Mouse (Mus musculus) liver, adult 2 months (tissue): ENCODE results near the gene Cyth1. TPM values are rescaled to one million over a fixed set of nuclear protein-coding genes. Genes with fewer than 3 reads are reported as not detected.
A peak's percentile ranks its signal among the peaks of the same experiment; 100 is the strongest.

Experiments used
- DNase-seq: peaks from one replicate; pipeline ENCODE4 v3.0.0-alpha.2; 2011; ENCODE audit warnings: low read depth, low spot score; ENCODE audit errors: extremely low read depth
- H3K27ac ChIP-seq: fragments of 200-500 bp; replicated peaks from 2 replicates; pipeline ENCODE4 v1.5.1; 2012; ENCODE audit warnings: low read depth, mild to moderate bottlenecking, control low read depth, inconsistent platforms, low read length; ENCODE audit not compliant: insufficient read depth
- H3K27me3 ChIP-seq: fragments of 200-500 bp; 2 replicates; pipeline ENCODE4 v1.6.1; 2012; ENCODE audit warnings: mild to moderate bottlenecking, moderate library complexity, low read length, inconsistent platforms; ENCODE audit not compliant: control insufficient read depth, insufficient read depth
- H3K36me3 ChIP-seq: fragments of 200-500 bp; 2 replicates; pipeline ENCODE4 v1.6.1; 2012; ENCODE audit warnings: low read length, inconsistent platforms; ENCODE audit not compliant: control insufficient read depth, insufficient read depth
- H3K4me1 ChIP-seq: fragments of 200-500 bp; 2 replicates; pipeline ENCODE4 v1.6.1; 2011; ENCODE audit warnings: low read length; ENCODE audit not compliant: control insufficient read depth, insufficient read depth
- H3K4me3 ChIP-seq: fragments of 200-500 bp; 2 replicates; pipeline ENCODE4 v1.5.1; 2011; ENCODE audit warnings: low read depth, mild to moderate bottlenecking, control low read depth, low read length, moderate library complexity; ENCODE audit not compliant: insufficient read depth
- H3K79me2 ChIP-seq: fragments of 200-500 bp; 2 replicates; pipeline ENCODE4 v1.6.1; 2012; ENCODE audit warnings: inconsistent platforms, mild to moderate bottlenecking, low read length, moderate library complexity; ENCODE audit not compliant: control insufficient read depth, insufficient read depth
- H3K9ac ChIP-seq: fragments of 200-500 bp; 2 replicates; pipeline ENCODE4 v1.6.1; 2012; ENCODE audit warnings: low read depth, mild to moderate bottlenecking, control low read depth, inconsistent platforms, low read length
- CTCF ChIP-seq: fragments of 200-500 bp; IDR thresholded peaks from 2 replicates; pipeline ENCODE4 v1.5.1; 2011; ENCODE audit warnings: low read depth, low read length, control low read depth
- POLR2A ChIP-seq: fragments of 200-500 bp; IDR thresholded peaks from 2 replicates; pipeline ENCODE4 v1.6.1; 2011; ENCODE audit warnings: low read length, control low read depth; ENCODE audit not compliant: insufficient read depth; ENCODE audit errors: extremely low read depth
- WGBS: fragments of 180-500 bp; shearing (Covaris S2); methylation state at CpG from one replicate; pipeline ENCODE4 v1.1.7; 2018; 5-methylcytosine and 5-hydroxymethylcytosine counted together
- polyA plus RNA-seq: library from polyadenylated mRNA; depleted of rRNA; stranded (reverse); fragments of >200 nt; gene quantifications from 2 replicates; pipeline ENCODE4 v1.2.3, GENCODE M21; 2012
- total RNA-seq: library from RNA; depleted of rRNA; stranded (reverse); fragments of >200 nt; gene quantifications from 2 replicates; pipeline ENCODE4 v1.2.3, GENCODE M21; 2014

The Cyth1 gene
- total and polyA plus RNA-seq, 2 experiments, result 14.7 to 32.4 TPM

DNA sequence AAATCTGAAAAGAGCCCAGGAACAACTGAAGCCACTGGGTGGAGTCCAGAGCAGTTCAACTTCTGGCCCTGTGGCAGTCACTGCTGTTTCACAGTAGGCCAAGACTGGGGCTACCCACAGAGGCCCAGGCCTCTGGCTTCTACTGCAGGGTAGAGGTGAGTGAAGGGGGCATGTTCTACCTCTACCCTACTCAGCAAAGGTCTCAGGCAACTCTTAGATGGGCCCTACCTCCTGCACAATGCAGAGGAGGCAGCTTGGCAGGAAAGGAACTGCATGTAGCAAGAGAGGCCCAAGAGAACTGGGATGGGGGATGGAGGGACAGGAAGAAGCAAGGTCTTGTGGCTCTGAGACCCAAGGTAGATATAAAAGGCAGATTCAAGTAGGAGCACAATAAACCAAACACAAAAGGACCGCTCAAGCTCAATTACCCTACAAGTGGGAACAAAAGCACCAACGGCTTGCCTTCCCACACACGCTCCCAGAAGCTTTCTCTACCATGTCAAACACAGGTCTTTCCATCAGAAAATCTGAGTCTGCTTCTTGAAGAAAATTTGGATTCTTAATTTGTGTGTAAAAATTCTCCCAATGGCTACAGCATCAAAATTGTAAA is 40.9 kb downstream of the Cyth1 start:
- Histone ChIP-seq H3K27me3 (no peaks in the 10 kb centered on the region), H3K4me3 (no peak overlapping the region), H3K36me3 (peaks cover 2% of the 10 kb centered on the region), H3K79me2 (peaks cover 60% of the 10 kb centered on the region), H3K4me1 (peaks cover 48% of the 10 kb centered on the region), H3K27ac (0 out of 2 replicates have a peak overlapping the region, but pooled peaks have one; percentile 1), H3K9ac (no peak overlapping the region)
- no peak for TF ChIP-seq POLR2A
- no peak for TF ChIP-seq CTCF
- DNase-seq, result no peak
- WGBS, result 99% methylated on average over 3 of the region's 3 CpGs

DNA sequence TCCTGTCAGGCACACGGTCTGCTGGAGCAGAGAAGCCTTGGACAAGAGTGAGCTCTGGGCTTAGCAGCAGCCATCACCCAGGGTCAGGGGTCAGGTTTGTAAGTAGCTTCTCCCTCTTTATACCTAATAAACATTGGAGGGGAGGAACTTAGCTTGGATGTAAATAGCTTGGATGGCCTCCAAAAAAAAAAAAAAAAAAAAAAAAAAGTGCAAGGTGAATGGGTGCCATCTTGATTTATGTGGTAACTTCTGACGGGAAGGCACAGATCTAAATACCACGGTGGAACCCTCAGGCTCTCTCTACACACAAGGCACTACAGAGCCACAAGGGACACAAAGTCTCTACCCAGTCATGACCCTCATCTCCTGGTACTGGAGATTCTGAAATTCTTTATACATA is 42.1 kb downstream of the Cyth1 start:
- Histone ChIP-seq H3K36me3 (peaks cover 2% of the 10 kb centered on the region), H3K4me1 (peaks cover 57% of the 10 kb centered on the region), H3K9ac (no peak overlapping the region), H3K4me3 (no peak overlapping the region), H3K79me2 (peaks cover 68% of the 10 kb centered on the region), H3K27me3 (no peaks in the 10 kb centered on the region), H3K27ac (no peak overlapping the region)
- WGBS, result 76% methylated on average over 3 of the region's 3 CpGs
- no peak for TF ChIP-seq POLR2A
- TF ChIP-seq CTCF, result no peak
- no peak for DNase-seq

DNA sequence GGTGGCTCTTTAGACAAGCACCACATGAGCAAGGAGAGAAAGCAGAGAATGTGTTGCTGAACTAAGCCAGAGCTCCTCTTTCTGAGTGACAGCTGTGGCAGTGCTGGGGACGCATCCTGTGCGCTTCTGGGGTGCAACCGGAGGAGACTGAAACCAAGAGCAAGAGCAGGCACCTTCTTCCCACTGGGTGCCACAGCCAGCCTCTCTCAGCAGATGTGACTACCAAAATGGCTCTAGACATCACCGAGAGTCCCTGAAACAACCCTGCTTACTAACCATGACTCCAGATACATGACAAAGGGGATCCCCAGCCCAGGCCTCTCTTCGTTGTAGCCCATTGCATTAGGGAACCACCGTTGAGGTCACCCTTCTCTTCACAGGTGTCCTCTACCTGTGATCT is 44.9 kb downstream of the Cyth1 start:
- H3K79me2 ChIP-seq, result peaks cover 65% of the 10 kb centered on the region
- no peak for TF ChIP-seq CTCF
- no peak for TF ChIP-seq POLR2A
- 0 out of 2 replicates have a peak overlapping the region, but pooled peaks have one; percentile 6 for H3K9ac ChIP-seq
- H3K4me3 ChIP-seq, result no peak overlapping the region
- H3K36me3 ChIP-seq, result peaks cover 2% of the 10 kb centered on the region
- H3K27ac ChIP-seq, result no peak overlapping the region
- H3K4me1 ChIP-seq, result peaks cover 54% of the 10 kb centered on the region
- 91% methylated on average over 6 of the region's 6 CpGs for WGBS
- DNase-seq, result no peak
- no peaks in the 10 kb centered on the region for H3K27me3 ChIP-seq

DNA sequence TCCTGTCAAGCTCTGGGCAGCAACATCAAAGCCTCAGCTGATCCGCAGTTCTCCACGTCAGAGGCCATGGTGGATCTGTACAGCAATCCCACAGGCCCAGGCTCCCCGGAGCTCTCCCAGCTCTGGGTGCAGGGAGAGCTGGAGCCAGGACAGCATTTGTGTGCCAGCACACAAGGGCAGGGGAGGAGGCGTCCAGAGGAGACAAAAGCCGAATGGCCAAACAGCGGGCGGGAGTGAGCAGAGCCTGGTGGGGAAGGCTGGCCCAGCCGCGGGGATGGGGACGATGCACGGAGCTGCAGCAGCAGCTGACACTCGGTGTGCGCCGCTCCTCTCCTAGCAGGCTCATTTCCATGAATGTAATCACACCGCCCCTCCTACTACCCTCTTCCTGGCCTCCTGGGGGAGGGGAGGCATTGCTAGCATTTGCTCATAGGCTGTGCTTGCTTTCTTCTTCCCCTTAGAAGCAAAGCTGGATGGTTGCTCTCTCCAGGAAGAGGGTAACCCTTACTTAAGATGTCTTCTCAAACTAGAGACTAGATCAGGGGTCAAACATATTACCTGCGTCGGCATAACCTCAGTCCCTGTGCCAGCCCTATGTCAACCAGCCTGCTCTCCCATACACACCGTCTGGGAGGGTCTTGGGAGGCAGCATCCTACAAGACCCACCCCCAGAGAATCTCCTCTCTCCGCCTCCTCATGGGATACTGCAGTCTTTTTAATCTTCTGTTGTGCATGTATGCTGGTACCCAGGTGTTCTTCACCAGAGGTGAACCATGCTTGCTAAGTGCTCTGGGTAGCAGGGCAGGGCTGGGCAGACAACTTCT is 45.8 kb downstream of the Cyth1 start:
- no peak for TF ChIP-seq CTCF
- TF ChIP-seq POLR2A, result no peak
- H3K27ac ChIP-seq, result peak overlapping the region; percentile 42
- 9% methylated on average over 19 of the region's 19 CpGs for WGBS
- H3K36me3 ChIP-seq, result peaks cover 2% of the 10 kb centered on the region
- H3K9ac ChIP-seq, result peak overlapping the region; percentile 19
- H3K4me1 ChIP-seq, result peaks cover 57% of the 10 kb centered on the region
- peaks cover 68% of the 10 kb centered on the region for H3K79me2 ChIP-seq
- DNase-seq, result peak; percentile 76
- H3K27me3 ChIP-seq, result no peaks in the 10 kb centered on the region
- H3K4me3 ChIP-seq, result peak overlapping the region; percentile 8; the same call in 1 of the 2 replicates

DNA sequence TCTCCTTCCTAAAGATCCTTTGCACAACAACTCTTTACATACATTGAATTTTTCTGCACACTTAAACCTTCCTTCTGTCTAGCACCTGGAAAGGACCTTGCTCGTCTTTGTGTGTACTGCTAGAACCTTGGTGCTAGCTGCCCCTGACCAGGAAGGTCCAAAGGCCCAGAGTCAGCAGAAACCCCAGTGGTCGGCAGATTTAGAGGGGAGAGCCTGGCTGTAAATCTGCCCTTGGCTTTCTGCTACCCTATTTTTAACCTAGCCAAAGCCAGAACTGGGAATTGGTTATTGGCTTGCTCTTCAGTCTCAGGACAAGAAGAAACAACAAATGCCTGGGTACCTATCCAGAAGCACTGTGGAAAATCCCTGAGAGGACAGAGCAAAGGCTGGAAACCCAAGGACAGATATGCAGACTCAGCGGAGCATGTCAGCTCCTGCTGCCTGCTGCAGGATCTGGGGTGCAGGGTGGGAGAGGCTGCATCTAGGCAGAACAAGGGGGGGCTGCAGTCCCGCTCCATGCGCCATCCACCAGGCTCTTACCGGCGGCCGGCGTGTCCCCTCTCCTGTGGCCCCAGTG is 46.5 kb downstream of the Cyth1 start:
- Histone ChIP-seq H3K4me1 (peaks cover 58% of the 10 kb centered on the region), H3K9ac (peak overlapping the region; percentile 19), H3K36me3 (peaks cover 2% of the 10 kb centered on the region), H3K4me3 (peak overlapping the region; percentile 8; the same call in 1 of the 2 replicates), H3K27ac (peak overlapping the region; percentile 42), H3K27me3 (no peaks in the 10 kb centered on the region), H3K79me2 (peaks cover 65% of the 10 kb centered on the region)
- peak; percentile 60 for DNase-seq
- 19% methylated on average over 9 of the region's 9 CpGs for WGBS
- TF ChIP-seq POLR2A (no peak), CTCF (no peak)
